Mouse (Mus musculus): ENCODE measurements around the gene Olfr247.
"Not testable (repeated sequence)": the region's sequence is repeated elsewhere in the genome, so short reads cannot be mapped to it uniquely, and the experiment has no call there.

Gene Olfr247

DNA sequence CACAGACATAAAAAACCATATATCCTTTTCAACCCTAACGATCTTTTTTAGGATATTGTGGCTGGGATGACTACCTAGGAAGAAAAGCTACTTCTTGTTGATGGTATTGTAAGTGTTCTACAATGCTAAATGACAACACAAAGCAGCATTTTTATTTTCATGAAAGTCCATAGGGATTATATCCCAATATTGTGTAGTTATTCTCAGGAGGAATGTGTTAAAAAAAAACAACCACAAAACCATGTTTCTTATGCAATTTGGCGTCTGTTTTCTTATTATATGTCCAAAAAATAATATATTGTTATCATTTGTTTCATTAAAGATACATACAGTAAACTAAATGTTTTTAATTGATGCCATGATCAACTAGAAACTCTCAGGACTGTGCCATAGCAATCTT is at the start of gene Olfr247:
Olfr247 (minus strand) TSS at position 101 of the 400 bp plus-strand sequence.
- not testable (repeated sequence) for DNase-seq

GRCm38 (mm10) chr10:130012321-130012720 is 36.4 kb upstream of the Olfr247 start, which contains the start of gene Olfr820:
Olfr820 (plus strand) TSS chr10:130012621.
- no peak for DNase-seq

GRCm38 (mm10) chr10:130005366-130005765 is 29.4 kb upstream of the Olfr247 start:
- DNase-seq, result not testable (repeated sequence)

DNA sequence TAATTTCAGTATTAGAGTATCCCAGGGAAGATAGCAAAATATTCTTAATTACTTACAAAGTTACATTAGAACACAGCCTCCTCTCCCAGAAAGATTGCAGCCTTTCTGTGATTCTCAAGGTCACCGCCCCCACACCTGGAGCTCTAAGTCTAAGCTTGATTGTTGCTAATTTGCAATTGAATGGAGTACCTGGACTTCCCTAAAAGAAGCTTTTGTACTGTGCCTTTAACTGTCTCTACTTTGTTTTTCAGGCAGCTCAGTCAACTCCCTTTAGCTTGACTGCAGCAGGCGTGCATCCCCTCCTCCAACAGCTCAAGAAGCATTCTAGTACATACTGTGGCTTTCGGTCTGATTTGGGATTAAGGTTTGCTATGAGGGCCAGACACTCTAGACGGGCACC is 28.2 kb upstream of the Olfr247 start:
- not testable (repeated sequence) for DNase-seq

- DNase-seq, result not testable (repeated sequence)
Observed at GRCm38 (mm10) chr10:129984962-129985361, 9.0 kb upstream of the Olfr247 start, which contains the start of gene Gm10310. Gm10310 (minus strand) TSS chr10:129985062.

DNA sequence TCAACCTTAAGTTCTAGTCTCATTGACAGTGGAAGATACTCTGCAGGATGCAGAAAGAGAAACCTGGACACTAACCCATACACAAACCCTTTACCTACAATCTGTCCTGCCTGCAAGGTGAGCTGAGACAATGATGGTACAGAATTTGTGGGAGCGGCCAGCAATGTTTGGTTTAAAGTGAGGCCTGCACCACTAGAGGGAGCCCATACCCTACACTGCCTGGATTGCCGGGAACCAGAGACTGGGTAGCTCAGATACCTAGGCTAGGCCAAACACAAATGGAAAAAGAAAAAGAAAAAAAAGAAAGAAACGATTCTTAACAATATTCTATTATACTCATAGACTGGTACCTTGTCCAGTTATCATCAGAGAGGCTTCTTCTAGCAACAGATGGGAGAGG is 5.9 kb upstream of the Olfr247 start:
- not testable (repeated sequence) for DNase-seq

GRCm38 (mm10) chr10:129972994-129973393 is 2.9 kb downstream of the Olfr247 start:
- DNase-seq, result not testable (repeated sequence)

GRCm38 (mm10) chr10:129967166-129967565 is 8.8 kb downstream of the Olfr247 start, which contains the start of gene Olfr819:
Olfr819 (minus strand) TSS chr10:129967266.
- not testable (repeated sequence) for DNase-seq

DNA sequence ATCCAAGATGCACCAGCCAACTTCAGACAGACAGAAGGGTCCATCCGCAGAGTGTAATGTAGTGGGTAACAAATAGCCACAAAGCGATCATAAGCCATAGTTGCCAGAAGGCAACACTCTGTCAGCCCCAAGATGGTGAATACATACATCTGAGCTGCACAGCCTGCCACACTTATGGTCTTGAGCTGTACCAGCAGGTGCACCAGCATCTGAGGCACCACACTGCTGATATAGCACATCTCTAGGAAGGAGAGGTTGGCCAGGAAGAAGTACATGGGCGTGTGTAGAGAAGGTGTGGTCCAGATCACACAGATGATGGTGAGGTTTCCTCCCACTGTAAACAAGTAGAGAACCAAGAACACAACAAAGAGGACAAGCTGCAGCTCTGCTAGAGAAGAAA is 9.7 kb downstream of the Olfr247 start:
- not testable (repeated sequence) for DNase-seq

DNA sequence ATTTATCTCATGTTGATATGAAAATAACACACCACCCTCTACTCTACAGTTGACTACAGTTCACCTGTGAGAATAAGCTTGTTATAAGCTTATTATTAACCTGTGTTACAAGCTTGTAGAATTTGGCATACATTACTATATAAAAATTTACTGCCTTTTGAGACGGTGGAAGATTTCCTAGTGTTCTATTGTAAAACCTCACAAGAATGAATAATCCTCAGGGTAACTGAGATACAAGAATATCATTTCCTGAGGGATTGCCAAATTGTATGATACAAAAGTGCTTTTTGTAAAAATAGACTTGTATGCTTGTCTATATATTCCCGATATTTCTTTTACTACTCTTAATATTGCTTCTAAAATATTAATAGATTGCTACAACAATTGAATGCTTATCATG is 26.9 kb downstream of the Olfr247 start, which contains the start of gene Olfr818:
Olfr818 (minus strand) TSS at position 101 of the 400 bp plus-strand sequence.
- no peak for DNase-seq

Measured in right cerebral cortex, postnatal 25 days (tissue).